ENCODE assay signal across 17 mouse cellular contexts in genomic region chr13:11482701-11483100, GRCm38 (mm10).
DNase-seq lines count a peak whose midpoint lies in the region; ATAC-seq and TF ChIP-seq lines count a peak whose summit lies in the region.
"Had no signal": no experiment of that assay in that cellular context is flagged by ENCODE, and none has a peak within 500 bp of the region (broad histone marks: within the 10 kb centered on the region; RNA-seq: fewer than 3 reads in every experiment).

No protein-coding gene starts in this region.

- intact Hi-C loops in heart, adult 2 months (cut with DNase I), result no loop called here

- DNase-seq in heart, adult 18-20 months, result peak; percentile 42 to 45
- DNase-seq in 416B (ENCODE audit: low read depth), result peak; percentile 65
- DNase-seq in heart, adult 2 months, result peak in 1 of 2 experiments; percentile 15
- no peak for DNase-seq in right cerebral cortex, postnatal 14 days
- no peak for DNase-seq in ovary, adult 18-20 months (ENCODE audit: low spot score)
- DNase-seq: cerebellum, adult 8-10 months; gastrocnemius, adult 2 months; lung, adult 2 months; thymus, postnatal 36 days had no signal

- no peak overlapping the region for H3K27ac ChIP-seq in heart, embryonic 11.5 days (ENCODE audit: low read depth, low read length)
- H3K27ac ChIP-seq in heart, adult 2 months, result peak overlapping the region; percentile 51
- peak overlapping the region; percentile 61 for H3K27ac ChIP-seq in heart, embryonic 16.5 days (ENCODE audit: low read length)
- no peak overlapping the region for H3K27ac ChIP-seq in hindbrain, embryonic 16.5 days (ENCODE audit: low read depth, low read length)
- H3K27ac ChIP-seq: embryonic facial prominence, embryonic 12.5 days; gastrocnemius, adult 2 months; hindbrain, embryonic 15.5 days; limb, embryonic 12.5 days; liver, embryonic 12.5 days had no signal

- no peak overlapping the region for H3K4me3 ChIP-seq in heart, embryonic 11.5 days (ENCODE audit: low read depth, low read length)
- H3K4me3 ChIP-seq in heart, adult 2 months, result no peak overlapping the region
- no peak overlapping the region for H3K4me3 ChIP-seq in heart, embryonic 16.5 days (ENCODE audit: low read length)
- no peak overlapping the region for H3K4me3 ChIP-seq in hindbrain, embryonic 16.5 days (ENCODE audit: low read length)
- H3K4me3 ChIP-seq: embryonic facial prominence, embryonic 12.5 days; gastrocnemius, adult 2 months; hindbrain, embryonic 15.5 days; limb, embryonic 12.5 days; liver, embryonic 12.5 days; megakaryocyte, embryonic 14.5 days had no signal

- no peak overlapping the region for H3K9ac ChIP-seq in heart, embryonic 11.5 days (ENCODE audit: low read depth, low read length)
- no peak overlapping the region for H3K9ac ChIP-seq in heart, adult 2 months (ENCODE audit: low read depth, low read length)
- no peak overlapping the region for H3K9ac ChIP-seq in heart, embryonic 16.5 days (ENCODE audit: low read length)
- H3K9ac ChIP-seq in hindbrain, embryonic 16.5 days (ENCODE audit: low read depth, low read length), result no peak overlapping the region
- H3K9ac ChIP-seq: embryonic facial prominence, embryonic 12.5 days; hindbrain, embryonic 15.5 days; limb, embryonic 12.5 days; liver, embryonic 12.5 days had no signal

- no peak for ATAC-seq in heart, embryonic 11.5 days (replicated peaks; ENCODE audit: insufficient number of reproducible peaks, low FRiP score, low TSS enrichment)
- ATAC-seq in heart, embryonic 16.5 days (replicated peaks; ENCODE audit: extremely low read depth, insufficient read depth, low FRiP score), result peak; percentile 58
- ATAC-seq in hindbrain, embryonic 16.5 days, result no peak
- ATAC-seq: liver, embryonic 12.5 days had no signal

- WGBS in heart, embryonic 11.5 days (ENCODE audit: insufficient replicate concordance), result 37% methylated on average over 3 of the region's 3 CpGs
- 5% methylated on average over 3 of the region's 3 CpGs for WGBS in heart, adult 2 months
- WGBS in heart, embryonic 16.5 days, result 18% methylated on average over 3 of the region's 3 CpGs
- WGBS in hindbrain, embryonic 16.5 days, result 55% methylated on average over 3 of the region's 3 CpGs

- no peak for TF ChIP-seq CTCF in heart, adult 2 months (IDR thresholded peaks at IDR 0.05)

- no peak overlapping the region for H3K4me2 ChIP-seq in heart, embryonic 11.5 days
- H3K4me2 ChIP-seq in heart, embryonic 16.5 days (ENCODE audit: low read depth, low read length), result no peak overlapping the region
- H3K4me2 ChIP-seq in hindbrain, embryonic 16.5 days (ENCODE audit: low read length), result no peak overlapping the region
- H3K4me2 ChIP-seq: embryonic facial prominence, embryonic 12.5 days; hindbrain, embryonic 15.5 days; limb, embryonic 12.5 days; liver, embryonic 12.5 days had no signal

- no peaks in the 10 kb centered on the region for H3K36me3 ChIP-seq in heart, embryonic 11.5 days (ENCODE audit: control insufficient read depth, insufficient read depth, low read length)
- 0 out of 2 replicates have a peak, but pooled peaks cover 2% of the 10 kb centered on the region for H3K36me3 ChIP-seq in heart, adult 2 months (ENCODE audit: control insufficient read depth, insufficient read depth, low read length)
- no peaks in the 10 kb centered on the region for H3K36me3 ChIP-seq in heart, embryonic 16.5 days (ENCODE audit: control insufficient read depth, insufficient read depth)
- H3K36me3 ChIP-seq in hindbrain, embryonic 16.5 days (ENCODE audit: control insufficient read depth, insufficient read depth, low read length), result no peaks in the 10 kb centered on the region
- H3K36me3 ChIP-seq: embryonic facial prominence, embryonic 12.5 days; hindbrain, embryonic 15.5 days; limb, embryonic 12.5 days; liver, embryonic 12.5 days had no signal

- no peaks in the 10 kb centered on the region for H3K9me3 ChIP-seq in heart, embryonic 11.5 days (replicated peaks; ENCODE audit: control insufficient read depth, low read length)
- no peaks in the 10 kb centered on the region for H3K9me3 ChIP-seq in heart, embryonic 16.5 days (replicated peaks; ENCODE audit: control insufficient read depth, low read length)
- H3K9me3 ChIP-seq in hindbrain, embryonic 16.5 days (ENCODE audit: control insufficient read depth, low read length), result no peaks in the 10 kb centered on the region
- H3K9me3 ChIP-seq: embryonic facial prominence, embryonic 12.5 days; hindbrain, embryonic 15.5 days; limb, embryonic 12.5 days; liver, embryonic 12.5 days; megakaryocyte, embryonic 14.5 days had no signal

- H3K4me1 ChIP-seq in heart, embryonic 11.5 days (ENCODE audit: control insufficient read depth, insufficient read depth, low read length), result no peaks in the 10 kb centered on the region
- peaks cover 2% of the 10 kb centered on the region; the same call in 1 of the 2 replicates for H3K4me1 ChIP-seq in heart, adult 2 months (ENCODE audit: control insufficient read depth, insufficient read depth, low read length)
- peaks cover 2% of the 10 kb centered on the region; the same call in 1 of the 2 replicates for H3K4me1 ChIP-seq in heart, embryonic 16.5 days (ENCODE audit: control insufficient read depth, insufficient read depth, low read length)
- H3K4me1 ChIP-seq in hindbrain, embryonic 16.5 days (ENCODE audit: control insufficient read depth, insufficient read depth, low read depth, low read length), result no peaks in the 10 kb centered on the region
- H3K4me1 ChIP-seq: embryonic facial prominence, embryonic 12.5 days; hindbrain, embryonic 15.5 days; limb, embryonic 12.5 days; liver, embryonic 12.5 days; megakaryocyte, embryonic 14.5 days had no signal

- no peak for TF ChIP-seq POLR2A in heart, adult 2 months (IDR thresholded peaks at IDR 0.05; ENCODE audit: insufficient read depth, low read depth, low read length)

- H3K79me2 ChIP-seq in heart, adult 2 months (replicated peaks; ENCODE audit: control insufficient read depth, insufficient read depth, low read length), result no peaks in the 10 kb centered on the region

- H3K27me3 ChIP-seq in heart, embryonic 11.5 days (ENCODE audit: control insufficient read depth, insufficient read depth, low read length), result no peaks in the 10 kb centered on the region
- no peaks in the 10 kb centered on the region for H3K27me3 ChIP-seq in heart, adult 2 months (ENCODE audit: control insufficient read depth, insufficient read depth, low read length)
- no peaks in the 10 kb centered on the region for H3K27me3 ChIP-seq in heart, embryonic 16.5 days (ENCODE audit: control insufficient read depth, insufficient read depth, low read length)
- H3K27me3 ChIP-seq in hindbrain, embryonic 16.5 days (replicated peaks; ENCODE audit: control insufficient read depth, insufficient read depth, low read length), result no peaks in the 10 kb centered on the region
- H3K27me3 ChIP-seq: embryonic facial prominence, embryonic 12.5 days; hindbrain, embryonic 15.5 days; limb, embryonic 12.5 days; liver, embryonic 12.5 days; megakaryocyte, embryonic 14.5 days had no signal

- no peak for TF ChIP-seq EP300 in heart, adult 2 months (IDR thresholded peaks at IDR 0.05; ENCODE audit: insufficient read depth, low read depth, low read length)

Comparison
In these comparisons a context has a peak if more than half of its experiments do, and no peak if none do; other contexts are left out.
1. H3K27ac ChIP-seq: peak in heart, adult 2 months (single experiment) and heart, embryonic 16.5 days (single experiment); none in heart, embryonic 11.5 days (single experiment) and hindbrain, embryonic 16.5 days (single experiment).
2. DNase-seq: peak in heart, adult 18-20 months (2 of 2) and 416B (single experiment); none in right cerebral cortex, postnatal 14 days (single experiment) and ovary, adult 18-20 months (single experiment).